Mouse (Mus musculus): ENCODE results near the gene Olfr693.

DNA sequence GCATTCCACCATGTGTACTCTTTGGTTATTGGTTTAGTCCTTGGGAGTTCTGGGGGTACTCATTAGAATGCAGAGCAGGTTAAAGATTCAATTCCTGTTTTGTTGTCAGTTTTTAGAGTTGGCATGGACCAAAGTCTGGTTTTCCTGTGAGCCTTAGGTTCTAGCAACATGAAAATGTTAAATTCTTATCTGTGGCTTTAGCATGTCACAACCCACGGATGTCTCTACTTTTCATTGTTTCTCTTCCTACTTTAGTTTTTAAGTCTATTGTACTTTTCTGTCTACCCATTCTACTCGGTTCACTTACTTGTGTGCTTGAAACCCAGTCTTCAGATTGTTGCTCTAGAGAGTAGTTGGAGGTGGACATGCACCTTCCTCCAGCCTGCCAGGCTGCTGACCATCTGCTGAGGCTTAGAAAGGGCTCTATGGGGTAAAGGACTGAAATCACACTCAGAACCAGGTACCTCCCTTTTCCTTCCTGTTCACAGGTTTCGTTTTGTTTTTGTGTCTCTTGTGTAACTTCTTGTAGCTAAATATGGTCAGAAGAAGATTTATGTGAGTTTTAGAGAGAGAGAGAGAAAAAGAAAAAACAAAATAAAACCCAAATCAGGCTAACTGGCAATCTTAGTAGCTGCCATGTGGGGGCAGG is 36.0 kb downstream of the Olfr693 start:
- TF ChIP-seq CTCF (IDR thresholded peaks at IDR 0.05) (no peak), EP300 (IDR thresholded peaks at IDR 0.05) (no peak)
